Mouse (Mus musculus) c-Kit-positive CD71-positive TER-119-positive erythroid progenitor cells, embryonic 14.5 days (primary cell): Measurements from ENCODE around the gene Wrnip1.
"Not testable (repeated sequence)": the region's sequence is repeated elsewhere in the genome, so short reads cannot be mapped to it uniquely, and the experiment has no call there.

Experiments
- DNase-seq: peaks from one replicate; pipeline ENCODE4 v3.0.0-alpha.2; 2013; ENCODE audit warnings: low spot score

Wrnip1 gene

DNA sequence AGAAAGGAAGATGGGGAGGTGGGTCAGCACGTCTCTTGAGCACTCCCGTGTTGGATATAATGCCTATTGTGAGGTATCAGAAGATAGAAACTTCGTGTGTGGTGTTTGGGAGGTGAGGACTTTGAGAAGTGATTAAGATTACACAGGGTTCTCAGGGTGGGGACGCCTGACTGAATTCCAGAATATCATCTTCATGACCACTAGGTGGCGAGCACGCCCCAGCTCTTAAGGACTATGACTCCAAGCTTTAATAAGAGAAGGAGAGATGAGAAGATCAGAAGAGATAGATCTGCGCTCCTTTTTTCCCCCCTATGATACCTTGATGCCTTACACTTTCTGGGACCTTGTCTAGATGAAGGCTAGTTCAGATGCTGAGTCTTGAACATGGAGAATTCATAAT is 50.1 kb downstream of the Wrnip1 start:
- DNase-seq: peak; percentile 44

- no peak for DNase-seq
These were observed 50.7 kb downstream of the Wrnip1 start for GRCm38 (mm10) chr13:32852539-32852938.

DNA sequence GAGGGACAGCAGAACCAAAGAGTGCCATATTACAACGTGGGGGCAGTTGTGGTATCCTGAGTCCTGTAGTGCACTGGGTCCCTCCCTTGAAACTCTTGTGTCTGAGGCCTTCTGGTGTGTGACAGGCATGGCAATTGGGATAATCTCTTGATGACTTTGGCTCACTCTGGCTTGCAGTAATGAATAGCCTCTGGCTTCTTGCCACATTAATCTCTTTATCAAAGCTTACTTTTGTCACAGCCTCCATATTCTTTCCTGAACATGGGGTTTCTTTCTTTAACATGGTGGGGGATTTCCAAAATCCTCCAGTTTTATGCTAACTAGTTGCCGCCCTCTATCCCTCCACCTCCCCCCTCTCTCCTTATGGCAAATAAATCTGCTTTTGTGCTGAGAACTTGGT is 51.2 kb downstream of the Wrnip1 start:
- no peak for DNase-seq

DNA sequence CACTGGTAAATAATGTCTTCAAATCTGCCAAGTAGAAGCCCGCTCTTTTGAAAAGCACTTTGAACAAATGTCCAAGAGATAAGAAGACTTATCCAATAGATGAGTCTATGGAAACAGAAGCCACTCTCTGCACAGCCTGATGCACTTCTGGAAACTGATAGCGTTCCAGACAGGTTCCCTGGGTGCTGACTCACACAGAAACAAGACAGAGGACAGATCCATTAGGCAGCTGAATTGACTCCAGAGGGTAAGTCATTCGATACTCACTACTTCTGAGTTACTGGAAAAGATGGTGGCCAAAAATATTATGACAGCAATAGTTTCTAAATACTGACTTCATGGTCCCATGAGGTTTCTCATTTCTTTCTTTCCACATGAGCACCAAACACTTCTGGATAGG is 59.0 kb downstream of the Wrnip1 start:
- no peak for DNase-seq

GRCm38 (mm10) chr13:32863456-32863855 is 61.6 kb downstream of the Wrnip1 start:
- DNase-seq: no peak

- not testable (repeated sequence) for DNase-seq
These were observed 62.7 kb downstream of the Wrnip1 start for GRCm38 (mm10) chr13:32864529-32864928.

GRCm38 (mm10) chr13:32865591-32865990 is 63.8 kb downstream of the Wrnip1 start:
- no peak for DNase-seq

DNA sequence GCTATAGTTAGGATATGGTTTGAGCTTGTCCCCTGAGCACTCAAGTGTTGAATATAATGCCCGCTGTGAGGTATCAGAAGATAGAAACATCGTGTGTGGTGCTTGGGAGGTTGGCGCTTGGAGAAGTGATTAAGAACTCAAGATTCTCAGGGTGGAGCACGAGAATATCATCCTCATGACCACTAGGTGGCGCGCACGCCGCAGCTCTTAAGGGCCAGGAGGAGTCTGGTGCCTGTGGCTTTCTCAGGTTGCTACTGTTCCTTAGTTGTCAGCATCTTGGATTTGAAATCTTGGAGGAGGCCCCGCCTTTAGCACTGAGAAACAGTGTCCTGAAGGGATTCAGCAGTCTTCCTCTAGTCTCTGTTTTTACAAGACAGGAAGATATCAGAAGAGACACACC is 64.6 kb downstream of the Wrnip1 start:
- DNase-seq: peak; percentile 56

- no peak for DNase-seq
These were observed 65.2 kb downstream of the Wrnip1 start for GRCm38 (mm10) chr13:32867030-32867429.

- not testable (repeated sequence) for DNase-seq
These were observed 66.4 kb downstream of the Wrnip1 start for GRCm38 (mm10) chr13:32868233-32868632.

DNA sequence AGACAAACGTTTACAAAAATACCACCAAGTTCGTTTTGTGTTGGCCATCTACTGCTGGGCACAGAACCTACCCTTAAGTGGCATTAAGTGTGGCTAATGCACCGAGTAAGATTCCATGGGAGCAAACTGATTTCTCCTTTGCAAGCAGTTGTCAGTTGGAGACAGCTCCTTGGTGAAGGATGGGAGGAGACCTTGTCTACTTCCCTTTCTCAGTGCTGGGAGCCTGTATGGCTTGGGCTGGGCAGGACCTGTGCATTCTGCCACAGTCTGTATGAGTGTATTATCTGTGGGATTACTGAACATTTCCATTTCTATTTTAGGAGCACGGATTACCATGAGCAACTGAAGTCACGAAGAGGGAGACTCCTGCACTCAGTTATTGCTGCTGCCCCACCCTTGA is 67.0 kb downstream of the Wrnip1 start:
- DNase-seq: no peak
